Mouse (Mus musculus): ENCODE measurements at regions not wholly inside any gene's neighbourhood (a gene's known extent, or its start where the extent isn't known, plus 50 kb on each side); places are given as distances from the start of the nearest gene placed in this dataset.

DNA sequence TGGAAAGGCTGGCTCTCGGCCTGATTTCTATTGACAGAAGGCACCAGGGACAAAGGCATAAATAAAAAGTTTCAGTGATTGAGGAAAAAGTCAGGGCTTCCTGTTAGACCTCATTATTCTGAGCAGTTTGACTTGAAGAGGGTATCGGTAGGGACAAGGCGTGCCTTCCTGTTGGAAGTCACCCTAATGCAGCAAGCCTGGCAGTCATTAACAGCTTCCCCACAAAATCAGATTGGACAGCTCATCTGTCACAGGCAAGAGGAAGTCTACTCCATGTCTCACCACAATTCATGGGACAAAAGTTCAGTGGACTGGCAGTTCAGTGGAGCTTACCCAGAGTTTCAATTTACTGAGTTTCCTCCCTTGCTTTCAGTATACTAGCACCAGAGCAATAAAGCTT is 715.5 kb downstream of the Fam181b start:
- Histone ChIP-seq H3K36me3 (ENCODE audit: insufficient read depth) (no peaks in the 10 kb centered on the region), H3K4me3 (ENCODE audit: low read depth, low read length) (no peak overlapping the region), H3K27me3 (ENCODE audit: insufficient read depth, low read length) (no peaks in the 10 kb centered on the region), H3K9me3 (ENCODE audit: low read depth, low read length) (no peaks in the 10 kb centered on the region), H3K4me2 (no peak overlapping the region), H3K9ac (no peak overlapping the region), H3K27ac (ENCODE audit: low read depth) (no peak overlapping the region), H3K4me1 (ENCODE audit: insufficient read depth) (no peaks in the 10 kb centered on the region)
- ATAC-seq (ENCODE audit: insufficient read depth) (no peak; the same call in 1 of the 2 replicates), DNase-seq (no peak)
- WGBS = 44% methylated on average over 3 of the region's 3 CpGs
- TF ChIP-seq CTCF (IDR thresholded peaks at IDR 0.05; ENCODE audit: low read depth) = no peak

DNA sequence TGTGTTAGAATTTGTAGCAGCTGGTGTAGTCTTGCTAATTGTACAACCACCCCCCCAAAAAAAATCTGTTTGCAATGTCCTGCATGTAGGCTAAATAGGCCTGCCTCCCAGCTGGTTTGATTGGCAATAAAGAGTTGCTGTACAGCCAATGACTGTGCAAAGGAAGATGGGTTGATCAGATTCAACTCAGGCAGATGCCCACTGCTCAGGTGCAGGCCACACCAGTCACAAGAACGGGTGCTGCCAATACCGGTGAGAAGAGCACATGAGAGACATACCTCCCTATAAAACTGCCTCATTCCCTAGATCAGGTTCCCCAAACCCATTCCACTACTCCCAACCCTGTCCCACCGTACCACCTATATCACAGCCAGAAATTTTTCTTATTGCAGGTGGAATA is 756.0 kb downstream of the Fam181b start:
- TF ChIP-seq CTCF (IDR thresholded peaks at IDR 0.05; ENCODE audit: low read depth) = no peak
- WGBS = 77% methylated on average over 3 of the region's 3 CpGs
- no peak overlapping the region for H3K4me3 ChIP-seq (ENCODE audit: low read depth, low read length)

DNA sequence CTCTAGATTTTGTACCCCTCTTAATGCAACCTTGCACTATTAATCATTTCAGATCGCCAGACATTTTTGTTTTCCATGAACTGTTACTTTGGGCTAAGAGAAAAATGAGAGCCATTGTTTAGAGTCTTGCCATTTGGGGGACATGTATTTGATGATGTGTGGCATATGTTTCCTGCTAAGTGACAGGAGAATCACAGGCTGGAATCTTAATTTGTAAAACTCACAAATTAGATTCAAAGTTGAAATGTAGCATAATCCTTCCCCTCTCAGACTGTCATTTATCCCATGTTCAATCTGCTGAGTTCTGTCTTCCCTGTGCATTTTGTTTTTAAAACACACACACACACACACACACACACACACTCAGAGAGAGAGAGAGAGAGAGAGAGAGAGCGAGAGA is 756.5 kb downstream of the Fam181b start:
- Histone ChIP-seq H3K4me2 (no peak overlapping the region), H3K36me3 (ENCODE audit: insufficient read depth) (no peaks in the 10 kb centered on the region), H3K27ac (ENCODE audit: low read depth) (no peak overlapping the region), H3K27me3 (ENCODE audit: insufficient read depth, low read length) (no peaks in the 10 kb centered on the region), H3K4me3 (ENCODE audit: low read depth, low read length) (no peak overlapping the region), H3K4me1 (ENCODE audit: insufficient read depth) (no peaks in the 10 kb centered on the region), H3K9ac (no peak overlapping the region), H3K9me3 (ENCODE audit: low read depth, low read length) (no peaks in the 10 kb centered on the region)
- ATAC-seq (ENCODE audit: insufficient read depth) (no peak), DNase-seq (no peak)
- WGBS = 64% methylated on average over 2 of the region's 2 CpGs
- TF ChIP-seq CTCF (IDR thresholded peaks at IDR 0.05; ENCODE audit: low read depth) = no peak

More for the DNA sequence above, 756.0 kb downstream of the Fam181b start:
- Histone ChIP-seq H3K27ac (ENCODE audit: low read depth) (no peak overlapping the region), H3K9ac (no peak overlapping the region), H3K27me3 (ENCODE audit: insufficient read depth, low read length) (no peaks in the 10 kb centered on the region), H3K36me3 (ENCODE audit: insufficient read depth) (no peaks in the 10 kb centered on the region), H3K4me1 (ENCODE audit: insufficient read depth) (no peaks in the 10 kb centered on the region), H3K4me2 (no peak overlapping the region), H3K9me3 (ENCODE audit: low read depth, low read length) (no peaks in the 10 kb centered on the region)
- no peak for DNase-seq
- no peak for ATAC-seq (ENCODE audit: insufficient read depth)

- no peak overlapping the region for H3K4me3 ChIP-seq (ENCODE audit: low read depth, low read length)
- ATAC-seq (ENCODE audit: insufficient read depth) (no peak), DNase-seq (no peak)
- H3K27ac ChIP-seq (ENCODE audit: low read depth) = no peak overlapping the region
- no peaks in the 10 kb centered on the region for H3K27me3 ChIP-seq (ENCODE audit: insufficient read depth, low read length)
- TF ChIP-seq CTCF (IDR thresholded peaks at IDR 0.05; ENCODE audit: low read depth) = no peak
- H3K9me3 ChIP-seq (ENCODE audit: low read depth, low read length) = no peaks in the 10 kb centered on the region
- 72% methylated on average over 6 of the region's 6 CpGs for WGBS
- H3K4me1 ChIP-seq (ENCODE audit: insufficient read depth) = no peaks in the 10 kb centered on the region
- no peak overlapping the region for H3K9ac ChIP-seq
- no peaks in the 10 kb centered on the region for H3K36me3 ChIP-seq (ENCODE audit: insufficient read depth)
- H3K4me2 ChIP-seq = no peak overlapping the region
These were observed 775.4 kb downstream of the Fam181b start for GRCm38 (mm10) chr7:93855025-93855424.

DNA sequence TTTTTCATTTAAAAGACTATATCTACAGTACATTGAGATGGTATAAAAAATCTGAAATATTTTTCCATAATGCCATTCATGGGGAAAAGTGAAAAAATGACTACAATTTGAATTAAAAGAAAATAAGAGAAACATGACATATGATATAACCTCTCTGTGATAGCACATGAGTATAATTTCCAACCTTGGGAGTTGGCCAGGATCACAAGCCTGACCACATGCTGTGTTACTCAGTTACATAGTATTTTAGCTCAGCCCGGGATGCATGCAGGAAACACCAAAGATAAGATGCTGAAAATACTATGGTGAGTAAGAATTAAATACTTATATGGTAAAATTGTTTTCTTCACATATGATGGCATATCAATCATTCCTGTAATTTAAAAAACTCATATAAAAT is 814.0 kb downstream of the Fam181b start:
- WGBS = 77% methylated on average over 1 of the region's 1 CpGs
- no peak for TF ChIP-seq CTCF (IDR thresholded peaks at IDR 0.05; ENCODE audit: low read depth)
- no peak for ATAC-seq (ENCODE audit: insufficient read depth)

DNA sequence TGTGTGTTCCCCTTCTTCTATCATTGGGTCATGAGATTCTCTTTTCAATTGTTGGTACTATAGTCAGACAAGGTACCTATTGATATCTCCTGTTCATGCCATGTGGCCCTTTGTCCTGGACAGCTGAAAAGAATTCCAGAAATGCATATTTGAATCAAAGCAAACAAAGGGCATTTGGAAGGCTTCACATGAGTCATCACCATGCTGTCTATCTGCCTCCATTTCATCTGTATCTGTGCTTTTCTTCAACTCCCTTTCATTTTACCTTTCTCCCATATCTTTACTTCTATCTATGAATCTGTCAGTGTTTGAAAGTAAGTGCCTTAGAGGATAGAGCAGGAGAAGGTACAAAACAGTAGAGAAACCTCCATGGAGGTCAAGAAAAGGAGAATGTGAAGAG is 817.3 kb downstream of the Fam181b start:
- no peaks in the 10 kb centered on the region for H3K27me3 ChIP-seq (ENCODE audit: insufficient read depth, low read length)
- DNase-seq = no peak

More for the DNA sequence above, 814.0 kb downstream of the Fam181b start:
- Histone ChIP-seq H3K4me1 (ENCODE audit: insufficient read depth) (no peaks in the 10 kb centered on the region), H3K4me3 (ENCODE audit: low read depth, low read length) (no peak overlapping the region), H3K9ac (no peak overlapping the region), H3K36me3 (ENCODE audit: insufficient read depth) (no peaks in the 10 kb centered on the region), H3K27ac (ENCODE audit: low read depth) (no peak overlapping the region), H3K4me2 (no peak overlapping the region), H3K27me3 (ENCODE audit: insufficient read depth, low read length) (no peaks in the 10 kb centered on the region), H3K9me3 (ENCODE audit: low read depth, low read length) (no peaks in the 10 kb centered on the region)
- no peak for DNase-seq

GRCm38 (mm10) chr7:93902770-93903169 is 823.1 kb downstream of the Fam181b start:
- H3K27me3 ChIP-seq (ENCODE audit: insufficient read depth, low read length) = no peaks in the 10 kb centered on the region
- DNase-seq = no peak
- ATAC-seq (ENCODE audit: insufficient read depth) = no peak

More for the DNA sequence above, 817.3 kb downstream of the Fam181b start:
- Histone ChIP-seq H3K4me2 (no peak overlapping the region), H3K27ac (ENCODE audit: low read depth) (no peak overlapping the region), H3K9ac (no peak overlapping the region), H3K4me1 (ENCODE audit: insufficient read depth) (no peaks in the 10 kb centered on the region), H3K9me3 (ENCODE audit: low read depth, low read length) (no peaks in the 10 kb centered on the region), H3K36me3 (ENCODE audit: insufficient read depth) (no peaks in the 10 kb centered on the region), H3K4me3 (ENCODE audit: low read depth, low read length) (no peak overlapping the region)
- no peak for TF ChIP-seq CTCF (IDR thresholded peaks at IDR 0.05; ENCODE audit: low read depth)
- no peak for ATAC-seq (ENCODE audit: insufficient read depth)

GRCm38 (mm10) chr7:93936925-93937324 is 857.3 kb downstream of the Fam181b start:
- no peak overlapping the region for H3K27ac ChIP-seq (ENCODE audit: low read depth)
- ATAC-seq (ENCODE audit: insufficient read depth) (no peak), DNase-seq (no peak)
- H3K27me3 ChIP-seq (ENCODE audit: insufficient read depth, low read length) = no peaks in the 10 kb centered on the region
- H3K4me2 ChIP-seq = no peak overlapping the region
- H3K9ac ChIP-seq = no peak overlapping the region
- 62% methylated on average over 3 of the region's 3 CpGs for WGBS
- H3K4me1 ChIP-seq (ENCODE audit: insufficient read depth) = no peaks in the 10 kb centered on the region
- no peak overlapping the region for H3K4me3 ChIP-seq (ENCODE audit: low read depth, low read length)
- no peak for TF ChIP-seq CTCF (IDR thresholded peaks at IDR 0.05; ENCODE audit: low read depth)
- H3K36me3 ChIP-seq (ENCODE audit: insufficient read depth) = no peaks in the 10 kb centered on the region
- H3K9me3 ChIP-seq (ENCODE audit: low read depth, low read length) = no peaks in the 10 kb centered on the region

More at GRCm38 (mm10) chr7:93902770-93903169, 823.1 kb downstream of the Fam181b start:
- Histone ChIP-seq H3K4me1 (ENCODE audit: insufficient read depth) (no peaks in the 10 kb centered on the region), H3K4me3 (ENCODE audit: low read depth, low read length) (no peak overlapping the region), H3K27ac (ENCODE audit: low read depth) (no peak overlapping the region), H3K9ac (no peak overlapping the region), H3K9me3 (ENCODE audit: low read depth, low read length) (no peaks in the 10 kb centered on the region), H3K4me2 (no peak overlapping the region), H3K36me3 (ENCODE audit: insufficient read depth) (no peaks in the 10 kb centered on the region)
- no peak for TF ChIP-seq CTCF (IDR thresholded peaks at IDR 0.05; ENCODE audit: low read depth)
- WGBS = 67% methylated on average over 2 of the region's 2 CpGs

Data from lung, embryonic 14.5 days (tissue).